In genomic region chr19:4149764-4150461, GRCm38 (mm10) we compare ENCODE assay signal across 11 mouse cellular contexts. TPM values are rescaled to one million over a fixed set of nuclear protein-coding genes. Genes with fewer than 3 reads are reported as not detected.
A peak's percentile ranks its signal among the peaks of the same experiment; 100 is the strongest.
DNase-seq lines count a peak whose midpoint lies in the region; ATAC-seq and TF ChIP-seq lines count a peak whose summit lies in the region.
"Had no signal": no experiment of that assay in that cellular context is flagged by ENCODE, and none has a peak within 500 bp of the region (broad histone marks: within the 10 kb centered on the region; RNA-seq: fewer than 3 reads in every experiment).

No protein-coding gene starts in this region.

- H3K9ac ChIP-seq in forebrain, embryonic 11.5 days (ENCODE audit: low read length) = no peak overlapping the region
- no peak overlapping the region; the same call in 1 of the 2 replicates for H3K9ac ChIP-seq in hindbrain, embryonic 12.5 days
- H3K9ac ChIP-seq in liver, postnatal 0 days (replicated peaks) = peak overlapping the region; percentile 94; the same call in 1 of the 2 replicates

- peaks cover 42% of the 10 kb centered on the region for H3K36me3 ChIP-seq in forebrain, embryonic 10.5 days (replicated peaks)
- no peaks in the 10 kb centered on the region for H3K36me3 ChIP-seq in forebrain, embryonic 11.5 days (ENCODE audit: control insufficient read depth, insufficient read depth, low read length)
- H3K36me3 ChIP-seq in hindbrain, embryonic 12.5 days = peaks cover 29% of the 10 kb centered on the region
- peaks cover 30% of the 10 kb centered on the region for H3K36me3 ChIP-seq in liver, postnatal 0 days (replicated peaks; ENCODE audit: insufficient read depth, low read length)

- no peak overlapping the region for H3K27ac ChIP-seq in forebrain, embryonic 10.5 days
- no peak overlapping the region for H3K27ac ChIP-seq in forebrain, embryonic 11.5 days (ENCODE audit: low read depth, low read length)
- H3K27ac ChIP-seq in left cerebral cortex, adult 2 months = no peak overlapping the region
- no peak overlapping the region for H3K27ac ChIP-seq in hindbrain, embryonic 12.5 days
- H3K27ac ChIP-seq in liver, postnatal 0 days (ENCODE audit: low read depth) = no peak overlapping the region

- WGBS in forebrain, embryonic 10.5 days = 95% methylated on average over 17 of the region's 17 CpGs
- 95% methylated on average over 17 of the region's 17 CpGs for WGBS in forebrain, embryonic 11.5 days
- WGBS in hindbrain, embryonic 12.5 days = 96% methylated on average over 17 of the region's 17 CpGs
- WGBS in liver, postnatal 0 days (ENCODE audit: insufficient replicate concordance) = 89% methylated on average over 17 of the region's 17 CpGs

- no peak for TF ChIP-seq CTCF in left cerebral cortex, adult 2 months (IDR thresholded peaks at IDR 0.05)
- TF ChIP-seq CTCF in liver, postnatal 0 days (IDR thresholded peaks at IDR 0.05; ENCODE audit: low read depth) = no peak

- ATAC-seq in forebrain, embryonic 11.5 days (replicated peaks; ENCODE audit: low FRiP score) = no peak
- ATAC-seq in hindbrain, embryonic 12.5 days (ENCODE audit: low FRiP score) = no peak
- ATAC-seq in liver, postnatal 0 days = no peak
- ATAC-seq: activated CD4-positive, CD25-positive, alpha-beta regulatory T cell, adult 4 months had no signal

- no peak for TF ChIP-seq EP300 in liver, postnatal 0 days (IDR thresholded peaks at IDR 0.05; ENCODE audit: low read depth)

- DNase-seq in forebrain, embryonic 10.5 days (ENCODE audit: extremely low spot score, low spot score) = no peak
- DNase-seq in forebrain, embryonic 11.5 days (ENCODE audit: low spot score) = no peak
- DNase-seq in left cerebral cortex, adult 2 months (ENCODE audit: extremely low spot score in 1 of 2, low spot score in 2 of 2) = no peak
- DNase-seq in left cerebral cortex, postnatal 25 days (ENCODE audit: low spot score in 2 of 2) = no peak
- no peak for DNase-seq in liver, postnatal 0 days
- no peak for DNase-seq in cerebellum, adult 18-20 months
- DNase-seq in ovary, adult 18-20 months (ENCODE audit: low spot score) = no peak
- DNase-seq: gastrocnemius, postnatal 36 days had no signal

- intact Hi-C loops in left cerebral cortex, adult 2 months (cut with DNase I) = no loop called here
- intact Hi-C loops in left cerebral cortex, postnatal 25 days (cut with DNase I) = no loop called here

- H3K9me3 ChIP-seq in forebrain, embryonic 10.5 days = peaks cover 6% of the 10 kb centered on the region; the same call in 1 of the 2 replicates
- H3K9me3 ChIP-seq in forebrain, embryonic 11.5 days (ENCODE audit: control insufficient read depth, low read length) = no peaks in the 10 kb centered on the region; the same call in 1 of the 2 replicates
- no peaks in the 10 kb centered on the region for H3K9me3 ChIP-seq in hindbrain, embryonic 12.5 days (replicated peaks)
- H3K9me3 ChIP-seq in liver, postnatal 0 days (ENCODE audit: low read length) = no peaks in the 10 kb centered on the region

- peak overlapping the region; percentile 73; the same call in 1 of the 2 replicates for H3K4me3 ChIP-seq in forebrain, embryonic 10.5 days
- H3K4me3 ChIP-seq in forebrain, embryonic 11.5 days (ENCODE audit: low read depth, low read length) = no peak overlapping the region
- H3K4me3 ChIP-seq in left cerebral cortex, adult 2 months = peak overlapping the region; percentile 60; the same call in 1 of the 2 replicates
- no peak overlapping the region for H3K4me3 ChIP-seq in hindbrain, embryonic 12.5 days
- H3K4me3 ChIP-seq in liver, postnatal 0 days (ENCODE audit: low read depth, low read length) = peak overlapping the region; percentile 86; the same call in 1 of the 2 replicates

- peaks cover 39% of the 10 kb centered on the region for H3K4me1 ChIP-seq in forebrain, embryonic 10.5 days
- peaks cover 7% of the 10 kb centered on the region for H3K4me1 ChIP-seq in forebrain, embryonic 11.5 days (replicated peaks; ENCODE audit: control insufficient read depth, insufficient read depth, low read length)
- peaks cover 26% of the 10 kb centered on the region for H3K4me1 ChIP-seq in hindbrain, embryonic 12.5 days
- peaks cover 48% of the 10 kb centered on the region for H3K4me1 ChIP-seq in liver, postnatal 0 days (ENCODE audit: insufficient read depth)

- no peak overlapping the region for H3K4me2 ChIP-seq in forebrain, embryonic 11.5 days (ENCODE audit: low read depth, low read length, severe bottlenecking)
- H3K4me2 ChIP-seq in hindbrain, embryonic 12.5 days (replicated peaks) = peak overlapping the region; percentile 89; the same call in 1 of the 2 replicates
- H3K4me2 ChIP-seq in liver, postnatal 0 days (ENCODE audit: low read depth, low read length) = peak overlapping the region; percentile 89

- H3K27me3 ChIP-seq in forebrain, embryonic 10.5 days (ENCODE audit: poor library complexity, severe bottlenecking) = no peaks in the 10 kb centered on the region
- H3K27me3 ChIP-seq in forebrain, embryonic 11.5 days (ENCODE audit: control insufficient read depth, insufficient read depth, low read length) = no peaks in the 10 kb centered on the region
- no peaks in the 10 kb centered on the region for H3K27me3 ChIP-seq in hindbrain, embryonic 12.5 days
- no peaks in the 10 kb centered on the region for H3K27me3 ChIP-seq in liver, postnatal 0 days (ENCODE audit: insufficient read depth, low read length)

RNA-seq across cellular contexts. Expression of gene Coro1b, which starts 1.5 kb away (rescaled TPM):
- 128 and 130 TPM in 2 replicates for polyA plus RNA-seq in forebrain, embryonic 10.5 days (2016; fragmentation: Nextera tagmentation; extraction: Ambion mirVana)
- 119 and 128 TPM in 2 replicates for polyA plus RNA-seq in forebrain, embryonic 11.5 days (2014; fragmentation: Nextera tagmentation; extraction: Ambion mirVana)
- 10 to 100 TPM; 72.6 to 82.2 TPM for total RNA-seq in left cerebral cortex, adult 2 months (2021)
- total RNA-seq in left cerebral cortex, postnatal 25 days (2021) = 10 to 100 TPM; 75.6 to 82.8 TPM
- 128 and 131 TPM in 2 replicates for polyA plus RNA-seq in hindbrain, embryonic 12.5 days (2016; fragmentation: Nextera tagmentation; extraction: Ambion mirVana)
- polyA plus RNA-seq in liver, postnatal 0 days (2015; fragmentation: Nextera tagmentation; extraction: Ambion mirVana) = 63.0 and 64.4 TPM in 2 replicates

RNA-seq across cellular contexts. Expression of gene Ptprcap, which starts 3.5 kb away (rescaled TPM):
- 0.71 TPM in 1 of 2 replicates, not detected in the other for polyA plus RNA-seq in forebrain, embryonic 10.5 days (2016; fragmentation: Nextera tagmentation; extraction: Ambion mirVana)
- 0.52 and 0.96 TPM in 2 replicates for polyA plus RNA-seq in forebrain, embryonic 11.5 days (2014; fragmentation: Nextera tagmentation; extraction: Ambion mirVana)
- 1 to 10 TPM; 1.2 to 1.7 TPM for total RNA-seq in left cerebral cortex, adult 2 months (2021)
- total RNA-seq in left cerebral cortex, postnatal 25 days (2021) = 1 to 10 TPM; 1.1 to 2.0 TPM
- 1.0 and 1.2 TPM in 2 replicates for polyA plus RNA-seq in hindbrain, embryonic 12.5 days (2016; fragmentation: Nextera tagmentation; extraction: Ambion mirVana)
- 35.7 and 35.8 TPM in 2 replicates for polyA plus RNA-seq in liver, postnatal 0 days (2015; fragmentation: Nextera tagmentation; extraction: Ambion mirVana)

RNA-seq across cellular contexts. Expression of gene Cabp4, which starts 6.1 kb away (rescaled TPM):
- not detected in 2 replicates for polyA plus RNA-seq in forebrain, embryonic 10.5 days (2016; fragmentation: Nextera tagmentation; extraction: Ambion mirVana)
- polyA plus RNA-seq in forebrain, embryonic 11.5 days (2014; fragmentation: Nextera tagmentation; extraction: Ambion mirVana) = not detected in 2 replicates
- under 1 TPM in 1 of 2 experiments, not detected in 1; 0.26 TPM for total RNA-seq in left cerebral cortex, adult 2 months (2021)
- not detected for total RNA-seq in left cerebral cortex, postnatal 25 days (2021)
- 0.16 and 0.39 TPM in 2 replicates for polyA plus RNA-seq in hindbrain, embryonic 12.5 days (2016; fragmentation: Nextera tagmentation; extraction: Ambion mirVana)
- polyA plus RNA-seq in liver, postnatal 0 days (2015; fragmentation: Nextera tagmentation; extraction: Ambion mirVana) = 0.11 and 0.15 TPM in 2 replicates
- total RNA-seq: gastrocnemius, postnatal 36 days had no signal

RNA-seq across cellular contexts. Expression of gene Gpr152, which starts 10.3 kb away (rescaled TPM):
- polyA plus RNA-seq in forebrain, embryonic 10.5 days (2016; fragmentation: Nextera tagmentation; extraction: Ambion mirVana) = not detected in 2 replicates
- polyA plus RNA-seq in forebrain, embryonic 11.5 days (2014; fragmentation: Nextera tagmentation; extraction: Ambion mirVana) = not detected in 2 replicates
- not detected for total RNA-seq in left cerebral cortex, adult 2 months (2021)
- not detected for total RNA-seq in left cerebral cortex, postnatal 25 days (2021)
- 0.05 TPM in 1 of 2 replicates, not detected in the other for polyA plus RNA-seq in hindbrain, embryonic 12.5 days (2016; fragmentation: Nextera tagmentation; extraction: Ambion mirVana)
- not detected in 2 replicates for polyA plus RNA-seq in liver, postnatal 0 days (2015; fragmentation: Nextera tagmentation; extraction: Ambion mirVana)
- total RNA-seq: gastrocnemius, postnatal 36 days; megakaryocyte-erythroid progenitor cell, adult 5-6 weeks had no signal
- polyA plus RNA-seq: activated CD4-positive, CD25-positive, alpha-beta regulatory T cell, adult 4 months had no signal

RNA-seq across cellular contexts. Expression of gene Rps6kb2, which starts 13.2 kb away (rescaled TPM):
- polyA plus RNA-seq in forebrain, embryonic 10.5 days (2016; fragmentation: Nextera tagmentation; extraction: Ambion mirVana) = 59.7 TPM in 2 replicates
- 50.1 and 55.8 TPM in 2 replicates for polyA plus RNA-seq in forebrain, embryonic 11.5 days (2014; fragmentation: Nextera tagmentation; extraction: Ambion mirVana)
- 10 to 100 TPM; 34.0 to 46.8 TPM for total RNA-seq in left cerebral cortex, adult 2 months (2021)
- 10 to 100 TPM; 28.5 to 32.0 TPM for total RNA-seq in left cerebral cortex, postnatal 25 days (2021)
- polyA plus RNA-seq in hindbrain, embryonic 12.5 days (2016; fragmentation: Nextera tagmentation; extraction: Ambion mirVana) = 64.8 and 68.2 TPM in 2 replicates
- 22.1 and 23.0 TPM in 2 replicates for polyA plus RNA-seq in liver, postnatal 0 days (2015; fragmentation: Nextera tagmentation; extraction: Ambion mirVana)

Comparison
In these comparisons a context has a peak if more than half of its experiments do, and no peak if none do; other contexts are left out.
1. H3K4me3 ChIP-seq: peak in forebrain, embryonic 10.5 days (single experiment), left cerebral cortex, adult 2 months (single experiment) and liver, postnatal 0 days (single experiment); none in forebrain, embryonic 11.5 days (single experiment) and hindbrain, embryonic 12.5 days (single experiment).
2. RNA of gene Ptprcap, which starts 3.5 kb away (polyA plus RNA-seq): 35.7 to 35.8 TPM in liver, postnatal 0 days; 1.0 to 1.2 TPM in hindbrain, embryonic 12.5 days, 0.52 to 0.96 TPM in forebrain, embryonic 11.5 days and 0.71 TPM in forebrain, embryonic 10.5 days; every median in the first group is over 10 times any median in the second.